Mouse (Mus musculus): Measurements from ENCODE around the gene Fam213b.

The Fam213b gene

DNA sequence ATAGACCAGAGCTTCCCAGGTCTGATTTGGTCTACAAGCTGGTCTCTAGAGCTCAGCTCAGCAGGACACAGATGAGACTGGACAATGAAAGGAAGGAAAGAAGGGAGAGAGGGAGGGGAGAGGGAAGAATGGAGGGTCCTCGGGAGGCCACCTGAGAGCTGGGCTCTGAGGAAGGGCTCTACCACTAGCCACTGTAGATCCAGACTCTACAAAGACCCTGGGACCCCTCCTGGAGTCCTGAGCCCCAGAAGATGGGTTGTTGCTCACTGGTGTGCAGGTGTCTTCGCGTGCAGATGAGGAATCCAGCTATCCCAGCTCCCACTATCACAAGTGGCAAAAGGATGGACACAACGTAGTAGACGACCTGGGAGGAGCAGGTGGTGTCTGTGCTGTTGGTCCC lies 24.0 kb upstream of the Fam213b start:
- no peak for DNase-seq (ENCODE audit: low spot score in 2 of 2)

DNA sequence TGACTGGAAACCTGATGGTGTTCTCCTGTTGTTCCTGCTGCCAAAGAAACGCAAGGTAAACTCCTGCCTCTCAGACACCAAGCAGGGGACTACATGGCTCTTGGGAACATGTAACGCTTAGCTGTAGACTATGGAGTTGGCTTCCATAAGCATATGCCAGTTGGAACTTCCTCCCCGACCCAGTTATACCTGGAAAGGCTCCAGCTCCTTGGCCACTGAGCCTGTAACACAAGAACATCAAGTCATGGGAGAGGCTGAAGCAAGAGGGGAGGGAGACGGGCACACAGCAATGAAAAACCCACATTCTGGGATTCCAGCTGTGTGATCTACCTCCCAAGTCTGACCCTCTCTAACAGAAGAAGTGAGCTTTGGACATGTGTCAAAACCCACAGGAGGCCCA lies 23.4 kb upstream of the Fam213b start:
- DNase-seq (ENCODE audit: low spot score in 2 of 2), result no peak

DNA sequence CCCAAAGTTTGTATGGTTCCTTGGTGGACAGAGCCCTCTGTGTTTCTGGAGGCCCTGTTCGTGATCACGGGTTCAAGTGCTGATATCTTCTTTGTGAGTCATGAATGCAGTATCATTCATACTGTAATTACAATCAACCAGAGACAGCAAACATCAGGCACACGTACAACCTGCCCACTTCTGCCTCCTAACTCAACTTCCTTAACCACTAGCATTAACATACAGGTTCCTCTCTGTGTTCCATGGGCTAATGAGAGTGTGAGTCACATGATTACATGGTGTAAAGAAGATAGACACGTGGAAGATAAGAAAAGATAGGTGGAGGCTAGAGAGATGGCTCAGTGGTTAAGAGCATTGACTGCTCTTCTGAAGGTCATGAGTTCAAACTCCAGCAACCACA lies 17.7 kb upstream of the Fam213b start:
- DNase-seq (ENCODE audit: low spot score in 2 of 2), result no peak

DNA sequence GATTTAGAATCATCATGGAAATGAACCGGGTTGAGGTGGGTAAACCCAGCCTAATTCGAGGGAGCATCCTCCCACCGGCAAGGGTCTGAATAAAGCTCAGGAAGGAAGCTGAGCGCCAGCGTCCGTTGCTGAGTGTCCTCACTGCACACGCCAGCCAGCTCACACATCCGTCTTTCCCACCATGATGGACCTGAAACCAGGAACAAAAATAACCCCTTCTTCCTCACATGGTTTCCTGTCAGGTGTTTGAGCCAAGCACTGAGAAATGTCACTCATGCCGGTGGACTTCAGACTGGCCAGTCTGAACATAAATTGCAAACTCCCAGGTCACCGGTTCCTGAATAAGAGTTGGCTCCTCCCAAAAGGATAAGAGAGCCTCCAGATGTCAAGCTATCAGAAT lies 16.4 kb upstream of the Fam213b start:
- no peak for DNase-seq (ENCODE audit: low spot score in 2 of 2)

DNA sequence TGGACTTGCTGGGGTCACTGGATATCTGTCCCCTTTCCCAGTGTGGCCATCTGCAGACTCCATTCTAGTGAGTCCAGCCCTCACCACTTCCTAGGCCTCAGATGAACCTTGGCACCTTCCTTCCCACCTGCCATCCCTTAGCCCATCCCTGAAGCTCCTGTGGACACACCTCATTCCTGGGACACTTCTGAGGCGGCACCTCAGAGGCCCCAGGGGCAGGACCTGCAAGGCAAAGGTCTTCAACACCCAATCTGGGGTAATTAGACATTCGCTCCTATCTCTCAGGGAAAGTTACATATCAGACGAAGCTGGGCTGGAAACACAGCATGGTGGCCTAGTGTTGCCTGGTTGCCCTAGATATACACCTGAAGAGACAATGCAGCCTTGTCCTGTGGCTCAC lies 15.8 kb upstream of the Fam213b start:
- DNase-seq (ENCODE audit: low spot score in 2 of 2), result no peak

DNA sequence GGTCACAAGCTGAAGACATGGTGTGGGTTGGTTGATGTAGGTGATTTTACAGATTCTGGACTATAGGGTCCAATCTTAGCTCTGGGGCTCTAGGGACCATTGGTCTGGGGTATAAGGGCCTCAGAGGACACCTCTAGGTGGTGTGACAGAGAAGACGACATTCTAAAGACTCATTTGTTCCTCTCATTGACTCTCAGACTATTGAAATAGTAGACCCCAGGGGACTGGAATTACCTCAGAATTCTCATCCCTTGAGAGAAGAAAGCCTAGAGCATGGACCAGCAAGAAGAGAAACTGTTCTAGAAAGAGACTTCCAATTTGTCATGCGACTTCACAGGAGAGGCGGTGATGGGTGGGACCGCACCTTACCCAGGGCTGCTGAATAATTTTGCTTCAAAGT lies 15.3 kb upstream of the Fam213b start:
- no peak for DNase-seq (ENCODE audit: low spot score in 2 of 2)

DNA sequence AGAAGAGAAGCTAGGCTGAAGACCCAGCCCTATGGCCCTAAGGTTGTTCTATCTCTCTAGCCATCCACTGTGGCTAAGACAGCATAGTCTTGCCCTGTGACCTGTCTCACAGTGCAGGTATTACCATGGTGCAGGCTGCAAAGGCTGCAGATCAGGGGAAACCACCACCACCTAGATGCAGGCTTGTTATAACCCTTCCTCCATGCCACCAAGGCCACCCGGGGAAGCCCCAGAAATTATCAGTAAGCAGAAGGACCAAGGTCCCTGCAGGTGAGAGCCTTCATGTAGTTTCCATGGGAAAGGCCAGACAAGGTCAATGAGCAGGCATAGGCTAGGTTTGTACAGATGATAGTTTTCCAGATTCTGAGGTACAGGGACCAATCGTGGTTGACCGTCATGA lies 14.9 kb upstream of the Fam213b start:
- no peak for DNase-seq (ENCODE audit: low spot score in 2 of 2)

DNA sequence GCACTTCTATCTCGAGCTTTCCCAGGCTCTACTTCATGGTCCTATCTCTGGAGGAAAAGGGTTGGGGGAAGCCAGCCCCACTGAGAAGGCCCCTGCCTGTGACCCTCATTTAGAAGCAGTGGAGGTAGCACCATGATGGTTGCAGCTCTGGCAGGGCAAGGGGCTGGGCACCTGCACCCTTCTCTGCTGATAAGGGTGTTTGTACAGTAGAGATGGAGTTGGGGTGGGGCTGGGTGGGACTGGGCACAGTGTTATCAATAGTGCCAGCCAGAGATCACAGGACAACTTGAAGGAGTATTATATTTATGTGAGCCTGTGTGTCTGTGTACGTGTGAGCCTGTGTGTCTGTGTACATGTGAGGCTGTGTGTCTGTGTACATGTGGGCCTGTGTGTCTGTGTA lies 12.7 kb upstream of the Fam213b start:
- DNase-seq (ENCODE audit: low spot score in 2 of 2), result no peak

DNA sequence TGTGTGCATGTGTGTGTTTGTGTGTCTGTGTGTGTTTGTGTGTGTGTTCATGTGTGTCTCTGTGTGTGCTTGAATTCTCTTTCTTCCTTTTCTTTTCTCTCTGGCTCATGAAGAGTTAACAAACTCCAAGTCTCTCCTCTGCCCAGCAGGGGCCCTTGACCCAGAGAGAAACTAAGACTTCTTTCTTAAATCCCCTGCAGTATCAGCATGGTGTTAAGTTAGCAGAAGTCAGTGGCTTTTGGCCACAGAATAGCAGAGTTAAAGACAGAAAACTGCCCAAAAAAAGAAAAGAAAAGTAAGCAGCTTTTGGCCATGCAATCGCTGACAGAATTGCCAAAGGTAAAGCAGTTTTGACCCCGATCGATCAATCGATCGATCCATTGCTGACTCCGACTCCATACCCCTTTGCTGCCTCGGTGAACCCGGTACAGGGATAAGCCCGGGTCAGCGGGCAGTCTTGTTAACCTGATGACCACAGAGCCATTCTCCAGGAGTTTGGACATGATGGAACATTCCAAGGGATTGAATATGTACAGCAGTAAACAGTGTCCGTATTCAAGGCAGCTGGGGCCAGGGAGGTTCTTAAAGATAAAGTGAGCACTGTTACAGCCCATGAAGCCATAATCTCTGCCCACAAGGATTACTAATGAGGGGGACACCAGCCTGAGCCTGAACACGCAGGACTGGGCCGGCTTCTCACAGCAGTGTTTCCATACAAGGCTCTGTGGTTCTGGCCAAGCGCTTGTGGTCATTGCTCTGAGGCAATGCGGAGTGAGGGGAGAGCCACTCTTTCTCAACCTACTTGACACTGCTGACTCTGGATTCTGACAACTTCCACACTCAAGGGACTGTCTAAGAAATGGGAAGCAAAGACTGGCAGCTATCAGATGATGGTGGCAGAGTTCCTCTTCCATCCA lies 11.9 kb upstream of the Fam213b start:
- no peak for DNase-seq (ENCODE audit: low spot score in 2 of 2)

DNA sequence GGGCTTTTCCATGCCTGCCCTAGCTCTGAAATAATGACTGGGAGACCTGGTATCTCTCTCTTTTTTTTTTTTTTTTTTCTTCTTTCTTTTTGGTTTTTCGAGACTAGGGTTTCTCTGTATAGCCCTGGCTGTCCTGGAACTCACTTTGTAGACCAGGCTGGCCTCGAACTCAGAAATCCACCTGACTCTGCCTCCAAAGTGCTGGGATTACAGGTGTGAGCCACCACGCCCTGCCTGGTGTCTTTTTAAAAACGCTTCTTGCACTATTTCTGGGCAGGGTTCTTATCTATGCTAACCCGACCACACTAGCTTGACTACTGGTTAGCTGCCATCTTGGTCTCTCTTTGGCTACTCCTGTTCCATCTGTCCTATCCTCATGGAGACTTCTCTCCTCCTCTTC lies 9.6 kb upstream of the Fam213b start:
- DNase-seq (ENCODE audit: low spot score in 2 of 2), result no peak

DNA sequence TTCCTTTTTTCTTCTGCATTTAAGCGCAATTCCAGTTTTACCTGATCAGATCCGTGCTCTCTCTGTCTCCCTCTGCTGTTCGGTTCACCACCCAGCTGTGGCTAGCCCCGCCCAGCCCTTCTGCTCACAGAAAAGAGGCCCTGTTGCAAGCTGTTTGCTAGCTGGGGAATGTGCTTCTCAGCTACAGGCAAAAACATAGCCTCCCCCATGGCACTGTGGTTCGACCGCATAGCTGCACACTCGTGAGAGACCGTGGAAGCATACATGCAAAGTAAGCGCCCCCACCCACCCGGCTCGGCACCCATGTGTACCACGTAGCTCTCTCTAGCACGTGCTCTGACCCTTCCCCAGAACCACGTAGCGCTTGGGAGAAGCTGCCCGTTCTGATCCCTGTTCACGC lies 8.9 kb upstream of the Fam213b start:
- DNase-seq (ENCODE audit: low spot score in 2 of 2), result peak in 1 of 2 experiments; percentile 71

DNA sequence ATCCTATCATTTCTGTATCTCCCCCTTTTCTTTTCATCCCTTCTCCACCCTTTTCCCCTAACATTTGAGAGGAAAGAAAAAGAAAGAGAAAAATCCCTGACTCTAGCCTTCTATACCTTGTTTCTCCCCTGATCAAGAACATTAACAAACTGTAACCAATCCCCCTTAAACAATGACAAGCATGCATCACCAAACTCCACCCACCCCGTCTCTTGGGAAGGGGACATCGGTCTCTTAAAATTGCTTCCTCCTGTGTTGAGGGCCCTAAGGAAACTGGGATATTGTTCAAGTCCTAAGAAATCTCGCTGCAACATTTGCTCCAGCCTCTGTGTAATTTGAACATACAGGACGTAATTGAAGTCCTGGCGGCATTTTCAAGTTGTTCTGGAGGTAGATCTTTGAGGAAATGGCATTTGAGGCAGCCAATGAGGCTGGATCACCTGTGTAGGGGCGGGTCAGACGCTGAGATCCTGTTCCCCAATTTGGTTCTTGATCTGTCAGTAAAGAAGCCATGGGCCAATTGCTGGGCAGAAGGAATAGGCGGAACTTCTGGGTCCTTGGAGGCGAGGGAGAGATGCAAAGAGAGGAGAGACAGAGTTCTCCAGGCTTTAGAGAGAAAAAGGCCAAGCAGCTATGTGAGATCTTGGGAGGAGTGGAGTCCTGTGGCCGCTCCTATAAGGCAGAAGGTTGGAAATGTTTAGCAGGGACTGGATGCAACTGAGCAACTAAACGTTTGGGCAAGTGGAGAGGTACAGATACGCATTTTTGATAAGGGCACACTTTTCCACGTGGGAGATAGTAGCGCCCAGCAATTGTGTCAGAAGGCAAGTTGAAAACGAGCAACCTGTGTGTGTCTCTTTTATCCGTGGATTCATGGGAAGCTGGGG lies 5.5 kb upstream of the Fam213b start:
- peak; percentile 80 for DNase-seq (ENCODE audit: low spot score in 2 of 2)

DNA sequence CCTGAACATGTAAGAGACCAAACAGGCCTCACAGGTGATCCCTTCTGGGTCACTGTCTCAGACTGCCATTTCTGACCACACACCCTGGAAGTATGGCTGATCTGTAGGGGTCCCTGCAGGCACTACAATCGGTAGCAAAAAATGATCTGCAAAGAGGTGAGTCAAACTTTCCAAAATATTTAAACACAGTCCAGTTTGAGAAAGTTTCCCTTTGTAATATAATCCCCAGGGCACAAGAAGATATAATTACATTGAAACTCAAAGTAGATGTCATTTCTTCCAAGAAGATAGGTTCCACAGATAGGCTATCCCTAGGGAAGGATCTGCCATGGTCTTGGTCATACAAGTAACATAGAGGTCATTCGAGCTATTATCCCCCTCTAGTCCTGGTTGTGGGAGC lies 3.4 kb upstream of the Fam213b start:
- no peak for DNase-seq (ENCODE audit: low spot score in 2 of 2)

DNA sequence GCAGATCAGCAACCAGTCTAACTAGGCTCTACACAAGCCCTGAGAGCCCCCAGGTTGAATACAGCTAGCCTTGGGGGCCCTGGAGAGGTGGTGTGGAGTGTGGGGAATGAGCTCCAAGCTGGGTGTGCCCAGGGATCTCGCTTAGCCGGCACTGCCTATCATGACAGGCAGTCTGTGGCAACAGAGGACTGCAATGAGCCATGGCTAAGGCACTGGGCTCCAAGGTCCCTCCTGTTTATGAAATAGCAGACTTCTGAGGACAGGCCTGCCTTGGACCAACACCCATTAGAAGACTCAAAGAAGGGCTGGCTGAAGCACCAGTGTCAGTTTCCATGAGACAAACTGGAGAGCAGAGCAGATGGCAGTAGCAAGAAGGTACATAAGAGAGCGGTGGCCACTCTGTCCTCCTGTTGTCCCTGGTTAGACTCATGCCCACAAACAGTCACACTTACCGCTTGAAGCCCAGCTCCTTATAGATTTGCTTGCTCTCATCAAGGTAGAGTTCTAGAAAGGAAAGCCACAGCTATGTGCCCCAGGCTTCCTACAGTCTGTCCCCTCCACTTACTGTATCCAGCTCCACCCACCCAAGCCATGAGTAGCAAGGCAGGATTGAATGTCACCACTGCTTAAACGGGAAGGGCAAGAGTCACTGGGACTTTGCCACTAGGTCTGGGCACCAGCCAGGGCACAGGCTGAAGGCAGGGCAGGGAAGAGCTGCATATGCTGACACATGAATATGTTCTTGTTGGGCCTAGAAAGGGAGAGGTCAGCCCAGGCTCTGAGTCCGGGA lies 1.1 kb downstream of the Fam213b start:
- DNase-seq (ENCODE audit: low spot score in 2 of 2), result no peak

DNA sequence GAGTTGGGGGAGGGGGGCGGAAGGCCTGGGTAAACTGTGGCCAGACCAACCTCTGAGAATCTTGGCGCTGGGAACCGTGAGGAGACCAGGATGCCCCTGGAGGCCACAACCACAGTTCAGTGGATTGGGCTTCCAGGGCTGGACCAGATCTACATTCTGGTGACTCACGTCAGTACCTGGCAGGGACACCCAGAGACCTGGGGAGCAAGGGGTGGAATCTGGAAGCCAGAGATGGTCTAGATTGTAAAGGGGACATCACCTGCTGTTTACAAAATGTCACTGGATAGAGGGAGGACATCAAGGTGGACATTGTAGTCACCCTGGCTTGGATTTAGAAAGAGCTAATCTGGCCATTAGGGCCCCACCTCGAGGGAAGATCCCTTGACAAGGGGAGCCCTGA lies 3.4 kb downstream of the Fam213b start:
- no peak for DNase-seq (ENCODE audit: low spot score in 2 of 2)

DNA sequence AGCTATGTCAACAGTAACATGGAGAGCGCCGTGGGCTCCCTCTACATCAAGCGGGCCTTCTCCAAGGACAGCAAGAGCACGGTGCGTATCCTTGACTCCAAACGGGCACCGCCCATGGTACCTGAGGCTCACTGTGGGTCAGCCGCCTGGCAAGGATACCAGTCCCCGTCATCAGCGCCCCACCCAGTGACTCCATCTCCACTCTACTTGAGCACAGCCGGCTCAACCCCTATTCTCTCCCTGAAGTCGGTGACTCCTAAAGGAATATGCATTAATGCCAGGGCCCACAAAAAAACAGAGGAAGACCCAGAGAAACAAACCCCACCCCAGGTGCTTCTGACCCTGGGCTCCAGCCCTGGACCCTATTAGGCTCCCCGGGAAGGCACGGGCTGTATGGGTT lies 8.0 kb downstream of the Fam213b start:
- DNase-seq (ENCODE audit: low spot score in 2 of 2), result no peak

DNA sequence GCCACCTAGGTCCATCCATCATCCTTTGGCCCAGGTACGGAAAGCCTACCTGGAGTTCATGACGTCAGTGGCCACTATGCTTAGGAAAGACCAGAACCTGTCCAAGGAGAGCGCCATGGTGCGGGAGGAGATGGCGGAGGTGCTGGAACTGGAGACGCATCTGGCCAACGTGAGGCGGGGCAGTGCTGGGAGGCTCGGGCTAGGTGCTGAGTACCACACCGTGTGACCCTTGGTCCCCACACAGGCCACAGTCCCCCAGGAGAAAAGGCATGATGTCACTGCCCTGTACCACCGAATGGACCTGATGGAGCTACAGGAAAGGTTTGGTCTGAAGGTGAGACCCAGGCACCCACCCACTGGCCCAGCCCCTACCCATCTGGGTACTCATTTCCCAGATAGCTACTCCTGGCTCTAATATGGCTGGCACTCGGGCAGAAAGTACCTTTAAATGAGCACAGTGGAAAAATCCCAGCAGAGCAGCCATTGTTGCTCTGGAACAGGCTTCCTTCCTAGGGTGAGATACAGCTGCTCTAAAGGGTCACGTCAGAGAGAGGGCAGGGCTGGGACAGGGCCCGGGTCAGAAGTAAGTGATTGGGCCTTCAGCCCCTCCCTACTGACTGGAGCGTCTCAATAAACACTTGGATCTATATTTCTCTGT lies 11.2 kb downstream of the Fam213b start:
- no peak for DNase-seq (ENCODE audit: low spot score in 2 of 2)

DNA sequence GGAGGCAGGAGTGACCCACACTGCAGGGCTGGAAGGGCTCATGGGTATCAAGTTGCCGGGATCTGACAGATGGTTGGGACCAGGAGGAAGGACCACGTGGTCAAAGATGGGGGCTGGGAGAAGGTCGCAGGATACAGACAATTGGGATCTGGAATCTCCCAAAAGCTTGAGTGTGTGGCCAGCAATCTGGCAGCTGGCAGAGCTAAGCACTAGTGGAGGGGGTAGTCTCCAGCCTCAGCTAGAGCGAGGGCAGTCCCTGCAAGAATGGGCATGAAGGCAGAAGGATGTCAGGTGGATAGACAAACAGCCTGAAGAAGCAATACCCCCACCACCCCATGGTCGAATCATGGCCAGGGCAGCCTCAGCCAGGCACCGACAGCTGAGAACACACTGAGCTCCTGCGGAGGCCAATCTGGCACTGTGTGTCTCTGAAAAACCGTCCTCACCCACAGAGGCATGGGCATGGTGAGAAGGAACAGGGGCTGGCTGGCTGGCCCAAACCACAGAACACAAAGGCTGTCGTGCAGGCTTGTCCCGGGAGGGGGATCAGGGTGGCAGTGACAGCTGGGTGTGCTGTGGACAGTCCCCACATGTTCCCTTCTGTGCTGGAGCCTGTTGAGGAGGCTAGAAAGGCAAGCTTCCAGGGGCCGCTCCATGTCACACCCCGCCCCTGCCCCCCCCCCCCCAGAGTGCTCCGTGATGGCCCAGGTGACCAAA lies 11.9 kb downstream of the Fam213b start:
- DNase-seq (ENCODE audit: low spot score in 2 of 2), result no peak

DNA sequence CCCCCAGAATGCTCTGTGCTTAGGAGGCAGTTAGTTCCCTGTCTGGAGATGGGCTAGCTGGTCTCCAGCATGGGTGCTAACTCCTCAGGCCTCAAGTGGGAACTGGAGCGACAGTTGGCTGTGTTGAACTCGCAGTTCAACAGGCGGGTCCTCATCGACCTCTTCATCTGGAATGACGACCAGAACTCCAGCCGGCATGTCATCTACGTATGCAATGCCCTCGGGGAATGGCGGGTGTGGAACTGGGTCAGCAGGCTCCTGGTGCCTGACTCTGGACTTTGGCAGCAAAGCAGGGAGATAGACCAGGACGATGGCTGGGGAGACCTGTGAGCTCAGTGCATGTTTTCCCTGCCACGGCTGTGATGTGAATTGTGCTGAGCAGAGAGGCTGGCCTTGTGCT lies 13.5 kb downstream of the Fam213b start:
- no peak for DNase-seq (ENCODE audit: low spot score in 2 of 2)

DNA sequence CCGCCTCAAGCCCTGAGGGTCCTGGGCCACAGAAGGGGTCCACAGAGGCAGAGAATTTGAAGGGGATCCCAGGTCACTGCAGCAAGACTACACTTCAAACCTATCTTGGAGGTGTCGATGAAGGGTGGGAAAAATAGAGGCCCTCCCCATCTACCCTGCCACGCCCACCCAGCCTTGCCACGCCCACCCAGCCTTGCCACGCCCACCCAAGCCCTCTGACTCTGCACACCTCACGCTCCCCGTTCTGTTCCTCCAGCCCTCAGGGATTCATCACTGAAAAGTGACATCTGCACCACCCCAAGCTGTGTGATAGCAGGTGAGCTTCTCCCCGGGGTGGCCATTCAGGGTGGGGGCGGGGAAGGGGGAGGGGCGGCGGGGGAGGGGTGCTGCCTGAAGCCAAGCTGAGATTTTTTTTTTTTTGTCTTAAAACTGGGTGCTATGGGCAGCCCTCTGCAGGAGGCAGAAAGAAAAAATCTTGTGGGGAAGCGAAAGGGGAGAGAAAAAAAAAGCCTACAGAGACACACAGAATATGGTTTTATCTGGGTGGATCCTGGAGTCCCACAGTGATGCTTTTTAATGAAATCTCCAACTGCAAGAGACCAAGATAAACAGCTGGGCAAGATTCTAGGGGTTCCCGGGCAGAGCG lies 16.8 kb downstream of the Fam213b start:
- no peak for DNase-seq (ENCODE audit: low spot score in 2 of 2)
